Mouse (Mus musculus) liver, embryonic 12.5 days (tissue): ENCODE data around the gene Sppl3. TPM values are rescaled to one million over a fixed set of nuclear protein-coding genes. Genes with fewer than 3 reads are reported as not detected.

Experiments used
- ATAC-seq: fragments of 200-750 bp; cut with Nextera tagmentation; 2 replicates; pipeline ENCODE4 v1.8.0; 2017; ENCODE audit warnings: moderate number of reproducible peaks, mild to moderate bottlenecking, moderate library complexity
- H3K27ac ChIP-seq: fragments of 300-500 bp; sonication (generic); 2 replicates; pipeline ENCODE4 v1.5.1; 2016; ENCODE audit warnings: mild to moderate bottlenecking
- H3K27me3 ChIP-seq: fragments of 300-500 bp; sonication (generic); replicated peaks from 2 replicates; pipeline ENCODE4 v1.6.1; 2016; ENCODE audit warnings: mild to moderate bottlenecking, moderate library complexity
- H3K36me3 ChIP-seq: fragments of 300-500 bp; sonication (generic); 2 replicates; pipeline ENCODE4 v1.6.1; 2016; ENCODE audit warnings: mild to moderate bottlenecking, moderate library complexity
- H3K4me1 ChIP-seq: fragments of 300-500 bp; sonication (generic); 2 replicates; pipeline ENCODE4 v1.6.1; 2016
- H3K4me2 ChIP-seq: fragments of 300-500 bp; sonication (generic); 2 replicates; pipeline ENCODE4 v1.6.1; 2016; ENCODE audit warnings: mild to moderate bottlenecking, moderate library complexity
- H3K4me3 ChIP-seq: fragments of 300-500 bp; sonication (generic); 2 replicates; pipeline ENCODE4 v1.5.1; 2016; ENCODE audit warnings: mild to moderate bottlenecking, moderate library complexity
- H3K9ac ChIP-seq: fragments of 300-500 bp; sonication (generic); 2 replicates; pipeline ENCODE4 v1.6.1; 2016; ENCODE audit warnings: mild to moderate bottlenecking, moderate library complexity
- H3K9me3 ChIP-seq: fragments of 300-500 bp; sonication (generic); replicated peaks from 2 replicates; pipeline ENCODE4 v1.6.1; 2016; ENCODE audit warnings: mild to moderate bottlenecking, moderate library complexity
- WGBS: fragments of 180-500 bp; shearing (Covaris S2); methylation state at CpG from one replicate; pipeline ENCODE4 v1.1.7; 2016; ENCODE audit not compliant: insufficient replicate concordance; 5-methylcytosine and 5-hydroxymethylcytosine counted together
- polyA plus RNA-seq: library from polyadenylated mRNA; unstranded; fragments of >200 nt; fragmentation: Nextera tagmentation; extraction: Ambion mirVana; gene quantifications from 2 replicates; pipeline ENCODE4 v1.2.1, GENCODE M21; 2016

Sppl3 gene
- 19.3 and 23.7 TPM in 2 replicates for polyA plus RNA-seq

DNA sequence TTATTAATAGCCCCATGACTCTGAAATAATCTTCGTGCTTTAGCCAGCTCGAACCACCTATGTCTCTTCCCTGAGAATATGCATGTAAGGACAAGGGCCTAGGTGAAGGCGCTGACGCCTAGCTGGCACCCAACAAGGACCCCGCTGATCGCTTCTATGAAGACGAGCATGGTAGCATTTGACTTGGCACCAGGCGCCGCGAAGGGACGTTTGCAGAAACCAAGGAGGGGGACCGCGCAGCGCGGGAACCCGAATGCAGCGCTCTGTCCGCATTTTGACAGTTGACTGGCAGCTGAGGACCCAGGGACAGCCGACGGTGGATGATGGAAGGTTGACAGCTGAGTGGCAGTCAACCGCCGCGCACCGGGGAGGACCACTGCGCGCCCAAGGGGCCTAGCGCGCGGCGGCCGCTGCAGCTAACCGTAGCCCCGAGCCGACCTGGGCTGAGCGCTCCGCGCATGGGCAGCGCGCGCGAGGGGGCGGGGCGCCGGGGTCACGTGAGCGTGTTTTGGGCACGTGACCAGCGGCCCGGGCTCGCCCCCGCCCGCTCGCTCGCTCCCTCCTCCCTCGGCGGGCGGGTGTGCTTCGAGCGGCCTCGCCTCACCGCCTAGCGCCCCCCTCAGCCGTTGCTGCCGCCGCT is at the start of gene Sppl3:
Gene Sppl3, plus strand, starts transcription at position 561 of the 640 bp plus-strand sequence.
- H3K36me3 ChIP-seq = peaks cover 3% of the 10 kb centered on the region; the same call in 1 of the 2 replicates
- WGBS = 1% methylated on average over 53 of the region's 65 CpGs
- H3K4me3 ChIP-seq = peak within 1 kb of the TSS; percentile 91
- H3K27ac ChIP-seq = peak within 1 kb of the TSS; percentile 94
- H3K9me3 ChIP-seq = no peaks in the 10 kb centered on the region
- peak; percentile 88 for ATAC-seq
- H3K4me1 ChIP-seq = peaks cover 66% of the 10 kb centered on the region
- peak within 1 kb of the TSS; percentile 99 for H3K9ac ChIP-seq
- peak within 1 kb of the TSS; percentile 91 for H3K4me2 ChIP-seq
- no peaks in the 10 kb centered on the region for H3K27me3 ChIP-seq

DNA sequence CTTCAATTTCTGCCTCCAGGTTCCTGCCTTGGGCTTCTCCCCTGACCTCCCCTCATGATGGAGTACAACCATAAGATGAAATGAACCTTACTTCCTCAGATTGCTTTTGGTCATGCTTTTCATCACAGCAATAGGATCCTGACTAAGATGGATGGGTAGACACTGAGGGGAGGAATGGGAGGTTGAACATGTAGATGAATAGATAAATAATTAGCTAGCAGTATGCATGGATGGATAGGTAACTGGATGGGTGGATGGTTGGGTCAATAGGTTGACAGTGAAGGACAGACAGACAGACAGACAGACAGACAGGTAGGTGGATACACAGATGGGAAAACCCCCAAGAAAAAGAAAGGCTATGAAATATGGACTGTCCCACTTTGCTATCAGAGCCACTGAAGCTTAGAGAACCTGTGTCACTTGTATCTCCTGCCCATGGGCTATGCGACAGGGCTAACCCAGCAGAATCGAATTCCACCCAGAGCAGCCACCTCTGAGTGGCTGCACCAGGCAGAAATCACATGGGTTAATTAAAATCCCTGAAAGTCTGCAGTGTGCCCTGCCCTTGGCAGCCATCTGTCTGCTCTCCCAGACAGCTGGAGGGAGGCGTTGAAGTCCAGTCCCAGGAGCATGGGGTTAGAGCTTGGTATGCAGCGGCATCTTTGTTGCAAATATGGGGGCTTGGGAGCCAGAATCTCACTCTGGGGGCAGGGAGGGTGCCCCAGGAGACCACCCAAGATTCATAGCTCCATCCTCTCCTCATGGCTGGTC is 49.2 kb upstream of the Sppl3 start:
- Histone ChIP-seq H3K9me3 (no peaks in the 10 kb centered on the region), H3K27ac (no peak overlapping the region), H3K9ac (no peak overlapping the region), H3K27me3 (peaks cover 8% of the 10 kb centered on the region; the same call in 1 of the 2 replicates), H3K4me1 (peaks cover 31% of the 10 kb centered on the region), H3K4me3 (no peak overlapping the region), H3K36me3 (no peaks in the 10 kb centered on the region; the same call in 1 of the 2 replicates), H3K4me2 (no peak overlapping the region)
- 48% methylated on average over 4 of the region's 4 CpGs for WGBS
- no peak for ATAC-seq

DNA sequence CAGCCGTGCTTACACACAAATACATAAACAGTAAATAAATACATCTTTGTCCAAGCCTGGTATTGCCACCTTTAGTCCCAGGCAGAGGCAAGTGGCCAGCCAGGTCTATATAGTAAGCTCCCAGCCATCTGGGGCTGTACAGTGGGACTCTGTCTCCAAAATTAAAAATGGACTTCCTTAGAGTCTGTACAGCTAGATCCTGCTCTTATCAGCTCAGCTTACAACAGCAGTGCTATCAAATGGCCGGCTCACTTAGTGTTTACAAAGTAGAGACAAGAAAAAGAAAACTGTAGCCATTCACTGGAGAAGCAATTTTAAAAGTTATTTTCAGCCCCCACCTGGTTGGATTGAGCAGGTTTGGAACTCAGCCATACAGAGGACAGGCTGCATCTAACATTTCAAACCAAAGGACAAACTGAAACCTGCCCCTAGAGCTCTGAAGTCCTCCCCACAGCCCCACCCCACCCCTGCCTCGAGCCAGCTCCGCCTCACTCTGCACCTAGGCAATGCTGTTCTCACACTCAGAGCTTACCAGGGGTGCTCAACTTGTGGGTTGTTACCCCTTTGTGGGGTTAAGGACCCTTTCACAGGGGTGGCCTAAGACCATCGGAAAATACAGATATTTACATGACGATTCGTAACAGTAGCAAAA is 46.5 kb upstream of the Sppl3 start:
- peak overlapping the region; percentile 58 for H3K27ac ChIP-seq
- H3K4me1 ChIP-seq = peaks cover 37% of the 10 kb centered on the region
- peak overlapping the region; percentile 33 for H3K4me3 ChIP-seq

DNA sequence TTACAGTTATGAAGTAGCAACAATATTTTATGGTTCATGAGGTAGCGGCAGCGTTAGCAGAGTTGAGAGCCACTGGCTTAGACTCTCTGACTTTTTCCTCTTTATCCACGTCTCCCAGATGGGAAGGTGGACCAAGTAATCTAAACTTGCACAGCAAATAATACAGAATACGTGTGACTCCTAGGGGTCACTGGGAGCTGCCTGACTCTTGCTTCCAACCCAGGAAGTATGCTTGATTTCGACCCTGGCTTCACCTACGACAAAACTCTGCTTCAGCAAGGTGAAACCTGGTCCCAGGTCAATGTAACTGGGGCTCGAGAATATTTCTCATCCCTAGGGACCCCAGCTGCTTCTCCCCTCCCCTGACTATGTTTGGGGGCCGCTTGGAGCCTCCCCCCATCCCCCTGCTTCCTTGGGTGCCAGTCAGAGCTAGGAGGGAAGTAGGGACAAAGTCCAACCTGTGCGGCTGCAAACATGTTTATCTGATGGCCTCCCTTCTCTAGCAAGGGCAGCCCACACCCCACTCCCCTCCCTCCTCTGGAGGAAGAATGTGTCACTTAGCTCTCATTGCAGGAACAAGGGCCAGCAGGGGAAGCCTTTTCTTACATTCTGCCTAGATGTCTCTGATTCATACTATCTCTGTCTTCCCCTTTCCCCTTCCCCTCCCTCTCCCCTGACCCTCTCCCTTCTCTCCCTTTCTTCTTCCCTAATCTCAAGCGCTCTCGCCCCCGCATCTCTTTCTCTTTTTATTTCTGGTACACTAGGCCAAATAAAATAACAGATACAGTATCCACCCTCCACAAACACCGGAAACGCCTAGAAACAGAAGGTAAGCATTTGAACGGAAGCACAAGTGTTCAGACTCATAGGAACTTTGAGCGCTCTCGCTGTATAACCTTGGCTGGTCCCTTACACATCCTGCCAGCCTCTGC is 45.7 kb upstream of the Sppl3 start:
- no peak for ATAC-seq
- peak overlapping the region; percentile 52 for H3K4me2 ChIP-seq
- no peaks in the 10 kb centered on the region for H3K9me3 ChIP-seq
- H3K27me3 ChIP-seq = peaks cover 42% of the 10 kb centered on the region
- H3K27ac ChIP-seq = peak overlapping the region; percentile 58
- no peaks in the 10 kb centered on the region for H3K36me3 ChIP-seq
- 0 out of 2 replicates have a peak overlapping the region, but pooled peaks have one; percentile 13 for H3K9ac ChIP-seq
- 0 out of 2 replicates have a peak overlapping the region, but pooled peaks have one; percentile 33 for H3K4me3 ChIP-seq
- peaks cover 37% of the 10 kb centered on the region for H3K4me1 ChIP-seq
- WGBS = 47% methylated on average over 17 of the region's 17 CpGs

More for the DNA sequence above, 46.5 kb upstream of the Sppl3 start:
- Histone ChIP-seq H3K27me3 (peaks cover 35% of the 10 kb centered on the region), H3K36me3 (no peaks in the 10 kb centered on the region), H3K9ac (0 out of 2 replicates have a peak overlapping the region, but pooled peaks have one; percentile 13), H3K4me2 (peak overlapping the region; percentile 52), H3K9me3 (no peaks in the 10 kb centered on the region)
- 41% methylated on average over 7 of the region's 7 CpGs for WGBS
- peak; percentile 74; the same call in 1 of the 2 replicates for ATAC-seq

DNA sequence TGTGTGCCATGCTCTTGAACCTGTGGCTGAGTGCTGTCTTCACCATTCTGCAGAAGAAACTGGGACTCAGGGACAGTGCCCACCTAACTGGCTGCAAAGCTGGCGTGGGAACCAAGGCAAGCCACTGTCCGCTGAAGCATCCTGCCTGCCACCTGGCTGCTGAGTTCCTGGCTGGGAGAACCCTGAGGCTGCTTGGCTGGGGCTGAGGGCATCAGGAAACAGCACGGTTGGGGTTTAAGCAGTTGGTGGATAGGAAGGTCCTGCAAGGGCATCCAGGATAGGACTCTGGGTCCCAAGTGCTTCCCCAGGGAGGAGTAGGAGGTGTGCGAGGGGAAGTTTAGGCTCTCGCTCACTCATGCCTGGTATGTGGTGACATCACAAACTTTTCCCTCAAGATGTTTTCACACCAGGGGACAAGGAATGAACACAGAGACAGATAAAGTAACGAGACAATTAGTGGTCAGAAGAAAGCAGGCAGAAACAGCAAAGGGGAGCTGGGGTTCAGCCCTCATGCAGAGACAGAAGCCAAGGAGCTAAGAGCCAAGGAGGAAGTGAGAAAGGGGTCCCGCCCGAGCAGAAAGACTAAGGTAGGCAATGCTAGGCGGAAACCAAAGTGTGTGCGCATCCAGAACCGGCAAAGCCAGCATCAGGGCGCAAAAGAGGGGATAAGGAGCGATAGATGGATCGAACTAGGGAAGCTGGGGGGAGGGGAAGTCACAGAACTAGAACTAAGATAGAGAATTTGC is 43.2 kb upstream of the Sppl3 start:
- Histone ChIP-seq H3K4me1 (peaks cover 37% of the 10 kb centered on the region), H3K36me3 (no peaks in the 10 kb centered on the region), H3K9me3 (no peaks in the 10 kb centered on the region), H3K27ac (no peak overlapping the region), H3K9ac (no peak overlapping the region), H3K4me3 (no peak overlapping the region), H3K27me3 (peaks cover 38% of the 10 kb centered on the region), H3K4me2 (peak overlapping the region; percentile 39; the same call in 1 of the 2 replicates)
- WGBS = 20% methylated on average over 14 of the region's 14 CpGs
- no peak for ATAC-seq

DNA sequence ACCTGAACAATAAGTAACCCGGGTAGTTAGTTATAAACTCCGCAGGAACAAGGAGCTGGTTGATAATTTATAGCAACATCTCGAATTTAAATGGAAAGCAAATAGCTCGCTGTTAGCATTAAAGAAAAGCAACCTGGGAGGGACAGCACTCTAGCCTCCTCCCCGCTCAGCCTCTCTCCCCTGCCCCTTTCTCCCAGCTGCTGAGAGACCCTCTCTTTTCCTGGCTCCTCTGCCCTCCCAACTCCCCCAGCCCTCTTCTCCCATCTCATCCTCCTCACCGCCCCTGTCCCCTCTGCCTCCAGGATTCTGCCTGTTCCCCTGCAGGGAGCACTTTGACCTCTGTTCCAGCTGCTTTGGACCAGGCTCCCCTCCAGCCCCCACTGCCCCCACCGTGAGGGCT is 42.3 kb upstream of the Sppl3 start:
- WGBS = 26% methylated on average over 7 of the region's 7 CpGs

DNA sequence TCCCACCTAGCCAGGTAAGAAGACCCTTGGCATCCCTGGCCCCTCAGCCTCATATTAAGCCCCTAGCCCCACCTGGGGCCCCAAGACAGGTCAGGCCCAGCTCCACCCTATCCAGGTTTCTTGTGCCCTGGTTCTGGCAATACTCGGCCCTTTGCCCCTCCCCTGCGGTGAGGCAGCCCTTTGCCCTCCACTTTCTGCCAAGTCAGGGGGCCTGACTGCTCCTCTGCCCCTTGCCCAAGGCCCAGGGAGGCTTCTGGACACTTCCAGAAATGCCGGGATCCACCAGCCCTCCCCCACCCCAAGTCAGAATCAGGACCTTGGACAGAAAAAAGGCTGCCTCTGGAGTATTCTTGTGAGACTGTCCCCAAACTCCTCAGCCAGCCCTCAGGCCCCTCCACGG is 41.9 kb upstream of the Sppl3 start:
- 24% methylated on average over 4 of the region's 4 CpGs for WGBS
- peak overlapping the region; percentile 35 for H3K4me3 ChIP-seq

More for the DNA sequence above, 42.3 kb upstream of the Sppl3 start:
- Histone ChIP-seq H3K27me3 (peaks cover 38% of the 10 kb centered on the region), H3K9me3 (no peaks in the 10 kb centered on the region), H3K4me3 (peak overlapping the region; percentile 35), H3K4me2 (peak overlapping the region; percentile 39), H3K9ac (peak overlapping the region; percentile 18; the same call in 1 of the 2 replicates), H3K36me3 (no peaks in the 10 kb centered on the region), H3K4me1 (peaks cover 35% of the 10 kb centered on the region), H3K27ac (peak overlapping the region; percentile 48; the same call in 1 of the 2 replicates)
- no peak for ATAC-seq

DNA sequence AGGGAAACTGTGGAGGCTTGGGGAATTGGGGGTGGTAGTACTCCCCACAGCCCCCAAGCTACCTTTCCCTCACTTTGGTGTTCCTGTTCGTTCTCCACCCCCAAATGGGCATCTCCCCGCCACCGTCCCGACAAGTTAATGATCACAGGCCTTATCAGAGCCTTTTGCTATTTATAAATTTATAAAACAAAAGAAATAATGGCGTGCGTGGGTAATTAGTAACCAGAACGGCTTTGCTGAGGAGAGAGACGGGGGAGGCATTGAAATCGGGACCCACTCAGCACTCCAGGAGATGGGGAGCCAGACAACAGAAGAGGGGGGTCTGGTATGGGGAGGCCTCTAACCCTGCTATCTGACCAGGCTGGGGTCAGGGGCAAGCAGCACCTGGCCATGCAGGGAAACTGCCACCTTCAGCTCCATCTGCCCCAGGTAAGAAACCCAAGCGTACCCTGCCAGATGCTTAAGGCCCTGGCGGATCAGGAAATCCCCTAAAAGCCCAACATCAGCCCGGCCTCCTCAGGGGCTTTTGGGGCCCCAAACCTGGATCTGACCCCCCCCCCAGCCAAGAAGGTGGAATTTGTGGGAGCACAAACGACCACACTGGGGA is 41.2 kb upstream of the Sppl3 start:
- Histone ChIP-seq H3K36me3 (no peaks in the 10 kb centered on the region), H3K4me1 (peaks cover 25% of the 10 kb centered on the region), H3K9me3 (no peaks in the 10 kb centered on the region), H3K27me3 (peaks cover 38% of the 10 kb centered on the region), H3K27ac (peak overlapping the region; percentile 55), H3K4me2 (peak overlapping the region; percentile 39), H3K4me3 (peak overlapping the region; percentile 35), H3K9ac (peak overlapping the region; percentile 51; the same call in 1 of the 2 replicates)
- ATAC-seq = no peak
- WGBS = 50% methylated on average over 13 of the region's 13 CpGs

More for the DNA sequence above, 41.9 kb upstream of the Sppl3 start:
- no peak for ATAC-seq
- Histone ChIP-seq H3K27ac (peak overlapping the region; percentile 48; the same call in 1 of the 2 replicates), H3K9ac (peak overlapping the region; percentile 18; the same call in 1 of the 2 replicates), H3K27me3 (peaks cover 38% of the 10 kb centered on the region), H3K36me3 (no peaks in the 10 kb centered on the region), H3K4me2 (peak overlapping the region; percentile 39), H3K4me1 (peaks cover 31% of the 10 kb centered on the region), H3K9me3 (no peaks in the 10 kb centered on the region)

DNA sequence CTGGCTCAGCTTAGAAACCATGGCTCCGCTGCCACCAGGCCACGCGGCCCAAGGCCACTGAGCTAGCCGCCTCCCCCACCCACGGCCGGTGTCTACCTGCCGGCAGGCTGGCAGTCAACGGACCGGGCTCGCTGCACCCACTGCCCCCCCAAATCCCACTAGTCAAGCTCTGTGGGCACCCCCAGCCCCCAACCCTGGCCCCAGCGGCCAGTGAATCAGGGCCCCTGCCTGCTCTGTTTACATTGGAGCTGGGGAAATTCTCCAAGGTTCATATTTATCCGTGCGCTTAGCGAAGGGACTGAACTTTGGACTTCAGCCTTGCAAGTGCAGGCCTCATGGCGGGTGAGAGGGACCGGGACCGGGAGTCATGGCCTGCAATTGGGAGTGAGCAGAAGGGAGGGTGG is 40.1 kb upstream of the Sppl3 start, which contains the start of gene Hnf1a:
Gene Hnf1a, minus strand, starts transcription at position 271 of the 404 bp plus-strand sequence.
- WGBS = 71% methylated on average over 17 of the region's 17 CpGs
- Histone ChIP-seq H3K9ac (peak within 1 kb of the TSS; percentile 51), H3K4me2 (peak within 1 kb of the TSS; percentile 39), H3K27me3 (peaks cover 38% of the 10 kb centered on the region), H3K4me1 (peaks cover 14% of the 10 kb centered on the region), H3K36me3 (no peaks in the 10 kb centered on the region), H3K4me3 (peak within 1 kb of the TSS; percentile 35), H3K9me3 (no peaks in the 10 kb centered on the region), H3K27ac (peak within 1 kb of the TSS; percentile 55)
- peak; percentile 25; the same call in 1 of the 2 replicates for ATAC-seq

DNA sequence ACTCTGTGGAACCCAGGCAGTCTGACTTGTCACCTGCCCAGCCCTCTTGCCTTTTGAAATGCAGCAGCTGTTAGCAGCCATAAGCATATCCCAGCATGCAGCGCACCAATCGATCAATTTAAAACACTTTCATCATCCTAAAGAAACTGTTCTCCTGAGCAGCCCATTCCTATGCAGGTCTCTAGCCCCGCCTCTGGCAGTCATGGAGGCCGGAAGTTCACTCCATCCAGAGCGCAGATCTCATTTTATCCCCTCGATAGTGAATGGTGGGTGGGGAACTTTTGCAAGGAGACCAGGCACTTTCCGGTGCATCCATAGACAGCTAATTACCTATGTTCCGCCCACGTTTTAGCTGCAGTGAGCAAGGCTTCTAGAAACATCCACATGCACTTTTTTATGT is 38.7 kb upstream of the Sppl3 start:
- Histone ChIP-seq H3K9me3 (no peaks in the 10 kb centered on the region), H3K27ac (no peak overlapping the region), H3K4me3 (no peak overlapping the region), H3K27me3 (peaks cover 30% of the 10 kb centered on the region), H3K4me1 (0 out of 2 replicates have a peak, but pooled peaks cover 7% of the 10 kb centered on the region), H3K4me2 (no peak overlapping the region), H3K36me3 (no peaks in the 10 kb centered on the region), H3K9ac (no peak overlapping the region)
- WGBS = 70% methylated on average over 9 of the region's 9 CpGs
- ATAC-seq = no peak
